8 mouse cellular contexts compared by ENCODE assay signal in the genomic region with DNA sequence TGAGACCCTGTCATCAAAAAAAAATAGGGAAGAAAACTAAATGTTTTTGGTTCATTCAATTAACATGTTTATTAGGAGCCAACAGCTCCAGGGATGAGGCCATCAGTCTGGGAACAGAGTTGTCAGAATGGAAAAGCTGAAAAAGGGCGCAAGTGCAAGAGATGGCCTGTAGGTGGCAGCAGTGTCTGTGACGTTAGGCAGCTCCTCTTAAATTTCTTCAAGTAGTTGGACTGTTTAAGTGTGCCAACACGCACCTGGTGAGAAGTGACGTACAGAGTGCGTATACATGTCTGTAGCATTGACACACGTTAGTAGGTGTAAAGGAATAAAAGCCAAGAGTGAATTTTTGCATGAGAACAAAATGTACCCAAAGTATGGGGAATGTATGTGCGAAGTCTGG. TPM values are rescaled to one million over a fixed set of nuclear protein-coding genes. Genes with fewer than 3 reads are reported as not detected.
DNase-seq lines count a peak whose midpoint lies in the region; ATAC-seq and TF ChIP-seq lines count a peak whose summit lies in the region.

No protein-coding gene starts in this region.

- CTCF ChIA-PET in Patski (lab: Charles Lee), result interaction anchor here (1.0 to 2.2 kb wide), 4 partner anchors 9 to 112 kb away, joined by 3 to 9 read pairs (median 4); no protein-coding TSS in a partner anchor

- peak; percentile 53 for TF ChIP-seq CTCF in Patski (IDR thresholded peaks at IDR 0.05)
- peak; percentile 94 for TF ChIP-seq CTCF in kidney, postnatal 0 days (IDR thresholded peaks at IDR 0.05; ENCODE audit: low read depth)

- in situ Hi-C loops in Patski (cut with MboI; ENCODE audit: low pct_unique_long_range_greater_than_20kb), result loop anchor here (5.0 to 25.0 kb wide), 4 partner anchors 88 to 1898 kb away; partner anchors contain the start of gene Gmeb1

- no peak overlapping the region for H3K4me2 ChIP-seq in kidney, postnatal 0 days (ENCODE audit: low read length)

- H3K4me3 ChIP-seq in kidney, postnatal 0 days (replicated peaks; ENCODE audit: low read depth, low read length), result no peak overlapping the region

- H3K9me3 ChIP-seq in kidney, postnatal 0 days (replicated peaks; ENCODE audit: low read length), result no peaks in the 10 kb centered on the region

- no peaks in the 10 kb centered on the region for H3K36me3 ChIP-seq in kidney, postnatal 0 days (ENCODE audit: insufficient read depth, low read length)
- H3K36me3 ChIP-seq in splenic B cell, adult 2 months (ENCODE audit: control insufficient read depth, insufficient read depth, low read length, poor library complexity, severe bottlenecking), result no peaks in the 10 kb centered on the region

- ATAC-seq in Patski, result no peak
- no peak; the same call in 1 of the 2 replicates for ATAC-seq in kidney, postnatal 0 days (replicated peaks; ENCODE audit: low FRiP score, low read depth)

- no peak overlapping the region for H3K9ac ChIP-seq in kidney, postnatal 0 days (ENCODE audit: low read depth, low read length)

- peak; percentile 57 to 72 for DNase-seq in heart, postnatal 14 days
- DNase-seq in heart, adult 8-10 months (ENCODE audit: low spot score), result no peak
- DNase-seq in A20 (ENCODE audit: low read depth, low spot score) (peak; percentile 67), Patski (ENCODE audit: low read depth, low spot score) (no peak)
- peak; percentile 88 for DNase-seq in embryo, embryonic 10.5 days (ENCODE audit: low spot score)
- DNase-seq in kidney, postnatal 0 days (ENCODE audit: low spot score), result peak; percentile 92
- peak; percentile 75 for DNase-seq in lung, postnatal 10 days
- DNase-seq in splenic B cell, adult 2 months (ENCODE audit: low read depth, low spot score), result peak; percentile 80

- intact Hi-C loops in heart, postnatal 14 days (cut with DNase I), result loop anchor here (1.0 kb wide), 1 partner anchor 89 kb away; no protein-coding TSS in a partner anchor

- H3K27ac ChIP-seq in kidney, postnatal 0 days, result no peak overlapping the region

- POLR2A ChIA-PET in Patski (lab: Charles Lee), result interaction anchor here (0.5 kb wide), 1 partner anchor 186 kb away, joined by 3 read pairs; no protein-coding TSS in a partner anchor

- H3K4me1 ChIP-seq in kidney, postnatal 0 days (replicated peaks; ENCODE audit: insufficient read depth, low read length), result no peaks in the 10 kb centered on the region

- WGBS in kidney, postnatal 0 days, result 15% methylated on average over 7 of the region's 7 CpGs

- H3K27me3 ChIP-seq in Patski, result no peaks in the 10 kb centered on the region
- H3K27me3 ChIP-seq in kidney, postnatal 0 days (ENCODE audit: insufficient read depth, low read length), result no peaks in the 10 kb centered on the region
- no peaks in the 10 kb centered on the region; the same call in 1 of the 2 replicates for H3K27me3 ChIP-seq in splenic B cell, adult 2 months (ENCODE audit: control insufficient read depth, insufficient read depth, low read length, poor library complexity, severe bottlenecking)

RNA-seq across cellular contexts. Expression of gene Epb41, which starts 13.8 kb away (rescaled TPM):
- 100 to 1,000 TPM; 216 to 281 TPM for total RNA-seq in heart, postnatal 14 days (2021)
- total RNA-seq in heart, adult 8-10 months (2022), result 100 to 1,000 TPM; 117 to 139 (median 131) TPM
- polyA plus RNA-seq in Patski (2021), result 53.5 TPM
- polyA plus RNA-seq in kidney, postnatal 0 days (2015; fragmentation: Nextera tagmentation; extraction: Ambion mirVana), result 42.3 and 44.6 TPM in 2 replicates

RNA-seq across cellular contexts. Expression of gene Gm10300, which starts 14.4 kb away (rescaled TPM):
- total RNA-seq in heart, postnatal 14 days (2021), result under 1 TPM; 0.15 to 0.19 TPM
- under 1 TPM in 3 of 4 experiments, not detected in 1; 0.12 to 0.29 (median 0.13) TPM for total RNA-seq in heart, adult 8-10 months (2022)
- polyA plus RNA-seq in Patski (2021), result 0.21 TPM
- polyA plus RNA-seq in kidney, postnatal 0 days (2015; fragmentation: Nextera tagmentation; extraction: Ambion mirVana), result 0.08 and 0.17 TPM in 2 replicates

RNA-seq across cellular contexts. Expression of gene Oprd1, which starts 55.4 kb away (rescaled TPM):
- under 1 TPM; 0.19 to 0.20 TPM for total RNA-seq in heart, postnatal 14 days (2021)
- under 1 TPM; 0.09 to 0.28 (median 0.21) TPM for total RNA-seq in heart, adult 8-10 months (2022)
- not detected for polyA plus RNA-seq in Patski (2021)
- polyA plus RNA-seq in kidney, postnatal 0 days (2015; fragmentation: Nextera tagmentation; extraction: Ambion mirVana), result 0.03 and 0.05 TPM in 2 replicates

Comparison
In these comparisons a context has a peak if more than half of its experiments do, and no peak if none do; other contexts are left out.
1. DNase-seq: peak in heart, postnatal 14 days (2 of 2), A20 (single experiment), embryo, embryonic 10.5 days (single experiment), kidney, postnatal 0 days (single experiment), lung, postnatal 10 days (single experiment) and splenic B cell, adult 2 months (single experiment); none in heart, adult 8-10 months (single experiment) and Patski (single experiment).